Mouse (Mus musculus): ENCODE data around the gene Irf2bp2.
"Not testable (repeated sequence)": the region's sequence is repeated elsewhere in the genome, so short reads cannot be mapped to it uniquely, and the experiment has no call there.

Gene Irf2bp2

GRCm38 (mm10) chr8:126601325-126601724, 7.5 kb upstream of the Irf2bp2 start:
- no peak for DNase-seq

DNA sequence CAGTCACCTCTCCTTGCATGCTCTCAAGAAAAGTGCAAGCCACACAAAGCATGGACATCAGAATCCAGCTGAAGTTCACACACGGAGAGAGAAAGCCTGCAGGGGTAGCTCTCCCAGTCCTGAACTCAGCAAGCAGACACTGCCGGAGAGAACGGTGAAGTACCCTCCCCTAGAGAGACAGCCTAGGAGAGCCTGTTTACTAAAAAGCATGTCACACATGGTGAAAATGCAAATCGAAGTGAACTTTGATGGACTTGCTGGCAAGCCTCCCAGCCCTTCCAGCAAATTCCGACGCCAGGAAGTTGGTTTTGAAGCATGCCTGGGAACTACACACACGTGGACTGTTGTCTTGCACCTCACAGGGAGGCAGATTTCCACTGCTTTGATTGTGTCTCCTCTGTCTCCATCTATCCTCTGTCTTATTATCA, 7.0 kb upstream of the Irf2bp2 start:
- no peak for DNase-seq

DNA sequence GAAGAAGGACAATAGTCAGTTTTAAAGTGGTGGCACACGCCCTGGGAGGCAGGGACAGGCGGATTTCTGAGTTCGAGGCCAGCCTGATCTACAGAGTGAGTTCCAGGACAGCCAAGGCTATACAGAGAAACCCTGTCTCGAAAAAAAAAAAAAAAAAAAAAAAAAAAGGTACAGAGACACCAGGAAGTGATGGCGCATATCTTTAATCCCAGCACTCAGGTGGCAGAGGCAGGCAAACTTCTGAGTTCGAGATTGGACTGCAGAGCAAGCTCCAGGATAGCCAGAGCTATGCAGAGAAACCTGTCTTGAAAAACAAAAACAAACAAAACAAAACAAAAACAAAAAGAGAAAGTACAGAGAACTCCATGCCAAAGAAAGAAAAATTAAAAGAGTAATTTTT, 6.6 kb upstream of the Irf2bp2 start:
- not testable (repeated sequence) for DNase-seq

GRCm38 (mm10) chr8:126599297-126599696, 5.5 kb upstream of the Irf2bp2 start:
- no peak for DNase-seq

DNA sequence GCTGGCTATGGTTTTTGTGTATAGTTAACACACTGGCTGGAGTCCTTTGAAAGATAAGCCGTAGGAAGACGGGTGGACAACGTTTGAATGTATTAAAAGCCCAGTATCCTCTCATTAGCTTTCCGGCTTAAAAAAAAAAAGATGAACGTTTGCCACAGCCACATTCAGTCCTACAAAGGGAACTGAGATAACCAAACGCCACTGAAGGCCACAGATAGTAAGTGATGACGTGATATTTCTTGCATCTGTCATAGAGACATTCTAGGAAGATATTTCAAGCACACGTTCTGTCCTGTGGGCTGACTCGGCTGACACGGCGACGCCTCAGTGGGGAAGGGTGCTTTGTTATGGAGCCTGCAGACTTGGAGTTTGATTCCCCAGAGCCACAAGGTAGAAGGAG, 4.4 kb upstream of the Irf2bp2 start:
- DNase-seq, result no peak

DNA sequence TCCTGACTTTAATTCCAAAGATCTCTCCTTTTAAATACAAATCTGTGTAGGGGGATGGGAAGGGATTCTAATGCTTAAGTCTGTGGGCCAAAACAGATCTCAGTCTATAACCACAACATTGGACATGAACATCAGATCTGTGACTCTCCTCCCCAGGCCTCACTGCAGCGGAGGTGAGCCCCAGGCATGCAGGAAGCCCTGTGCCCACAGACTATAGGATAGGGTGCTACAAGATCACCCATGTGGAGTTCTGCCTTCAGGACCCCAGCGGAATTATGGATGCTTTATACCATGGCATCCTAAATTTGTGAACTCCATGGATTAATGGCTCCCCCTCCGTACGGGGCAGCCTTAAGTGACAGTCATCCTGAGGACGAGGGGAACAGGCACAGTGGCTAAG, 2.9 kb upstream of the Irf2bp2 start:
- no peak for DNase-seq

DNA sequence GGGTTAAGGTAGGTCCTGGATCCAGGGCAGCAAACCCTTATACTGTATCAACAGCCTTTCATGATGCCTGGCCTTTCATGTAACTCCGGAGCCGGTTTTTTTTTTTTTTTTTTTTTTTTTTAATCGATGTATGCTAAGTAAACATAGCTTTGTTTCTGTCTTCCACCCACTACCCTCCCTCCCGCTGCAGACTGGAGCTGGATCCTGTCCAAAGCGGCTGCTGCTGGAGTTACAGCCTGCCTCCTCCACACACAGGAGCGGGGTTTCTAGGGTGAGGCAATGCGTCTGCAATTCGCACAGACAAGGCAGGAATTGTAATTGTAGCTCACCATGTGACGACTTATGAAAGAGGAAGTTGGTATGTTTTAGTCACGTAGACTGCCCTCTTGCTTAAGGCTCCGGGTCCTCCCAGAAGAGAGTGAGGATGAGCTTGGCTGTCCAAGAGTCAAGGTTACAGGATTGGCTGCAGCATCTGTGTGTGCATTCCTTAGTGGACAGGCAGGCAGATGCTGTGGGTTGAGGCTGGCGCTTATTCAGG, 2.4 kb upstream of the Irf2bp2 start:
- peak; percentile 83 for DNase-seq

DNA sequence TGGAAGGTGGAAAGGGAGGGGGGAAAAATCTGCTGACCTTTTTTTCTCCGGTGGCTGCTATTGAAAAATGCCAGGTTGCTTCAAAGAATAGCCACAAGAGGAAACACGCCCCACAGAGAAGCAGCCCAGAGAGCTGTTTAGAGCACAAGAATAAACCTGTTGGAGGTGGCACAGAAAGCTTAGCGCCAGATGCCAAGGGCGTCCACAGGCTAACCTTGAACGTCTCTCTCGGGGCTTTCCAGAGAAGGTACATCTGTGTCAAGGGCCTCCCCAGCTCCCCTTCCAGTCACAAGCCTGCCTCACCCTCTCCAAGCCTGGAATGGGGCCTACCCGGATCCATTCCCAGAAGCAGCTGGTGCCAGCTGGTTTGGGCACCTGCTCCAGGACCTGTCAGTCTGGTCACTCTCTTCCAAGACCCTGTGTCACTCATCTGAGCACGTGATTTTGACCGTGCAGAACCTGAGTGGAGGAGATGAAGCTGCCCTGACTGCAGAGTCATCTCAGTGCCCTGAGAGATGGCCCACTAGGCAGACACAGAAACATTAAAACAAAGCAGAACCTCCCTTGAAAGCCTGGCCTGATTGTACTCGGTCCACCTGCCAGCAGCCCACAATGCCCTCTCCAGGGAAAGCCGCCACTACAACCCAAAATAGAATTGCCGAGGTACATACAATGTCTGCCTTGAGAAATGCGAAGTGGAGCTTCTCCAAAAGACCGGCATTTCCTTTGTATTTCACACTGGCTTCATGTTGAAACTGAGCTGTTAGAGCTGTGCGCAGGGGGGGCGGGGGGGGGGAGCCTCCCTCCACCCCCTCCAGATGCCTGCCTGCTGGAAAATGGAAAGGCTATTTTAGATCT, 1.6 kb upstream of the Irf2bp2 start:
- peak; percentile 32 for DNase-seq

- DNase-seq, result peak; percentile 99
Measured at GRCm38 (mm10) chr8:126594481-126595000, 755 bp upstream of the Irf2bp2 start.

DNA sequence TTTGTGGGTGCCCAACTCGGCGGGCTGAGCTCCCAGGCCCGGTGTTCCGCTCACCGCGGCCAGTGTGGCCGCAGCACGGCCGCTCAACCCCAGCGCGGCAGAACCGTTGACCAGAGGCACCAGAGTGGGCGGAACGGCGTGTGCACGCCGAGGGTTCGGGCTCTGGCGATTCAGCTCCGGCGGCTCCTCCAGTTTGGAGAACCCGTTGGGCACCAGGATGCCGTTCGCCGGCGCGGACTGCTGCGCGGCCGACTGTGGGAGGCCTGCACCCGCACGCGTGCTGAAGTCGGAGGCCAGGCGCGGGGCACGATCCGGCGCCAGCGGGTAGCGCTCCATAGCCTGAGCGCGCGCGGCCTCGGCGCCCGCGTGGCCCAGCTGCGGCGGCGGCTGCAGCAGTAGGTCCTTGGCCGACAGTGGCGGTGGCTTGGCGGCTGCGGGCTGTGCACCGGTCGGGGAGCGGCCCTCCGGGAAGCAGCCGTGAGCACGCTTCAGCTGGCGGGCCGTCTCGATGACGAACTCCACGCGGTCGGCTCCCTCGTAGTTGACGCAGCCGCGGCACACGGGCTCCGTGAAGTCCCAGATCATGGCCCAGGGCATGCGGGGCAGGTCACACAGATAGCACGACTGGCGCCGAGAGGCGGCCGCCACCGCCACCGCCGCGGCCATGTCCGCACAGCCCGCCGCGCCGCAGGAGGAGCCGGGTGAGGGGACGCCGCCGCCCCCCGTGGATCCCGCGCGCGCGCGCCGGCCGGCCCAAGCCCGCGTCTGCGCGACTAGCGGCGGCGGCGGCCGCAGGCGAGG, 815 bp downstream of the Irf2bp2 start:
- peak; percentile 61 for DNase-seq

DNA sequence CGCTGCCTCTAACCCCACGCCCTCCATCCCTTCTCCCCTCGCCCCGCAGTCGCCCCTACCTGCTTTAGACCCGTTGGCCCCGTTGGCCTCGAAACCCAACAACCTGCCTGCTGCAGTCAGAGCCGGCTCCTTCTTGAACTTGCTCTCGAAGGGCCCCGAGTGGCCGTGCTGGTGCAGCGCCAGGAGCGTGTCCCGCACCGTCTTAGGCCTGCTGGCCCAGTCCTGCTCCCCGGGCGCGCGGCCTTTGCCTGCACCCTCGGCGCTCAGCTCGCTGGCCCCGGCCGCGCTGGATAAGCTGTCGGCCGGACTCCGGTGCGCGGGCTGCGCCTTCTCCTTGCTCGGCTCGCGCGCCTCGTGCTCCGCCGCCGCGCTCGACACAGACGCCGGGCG, 1.4 kb downstream of the Irf2bp2 start:
- peak; percentile 48 for DNase-seq

DNA sequence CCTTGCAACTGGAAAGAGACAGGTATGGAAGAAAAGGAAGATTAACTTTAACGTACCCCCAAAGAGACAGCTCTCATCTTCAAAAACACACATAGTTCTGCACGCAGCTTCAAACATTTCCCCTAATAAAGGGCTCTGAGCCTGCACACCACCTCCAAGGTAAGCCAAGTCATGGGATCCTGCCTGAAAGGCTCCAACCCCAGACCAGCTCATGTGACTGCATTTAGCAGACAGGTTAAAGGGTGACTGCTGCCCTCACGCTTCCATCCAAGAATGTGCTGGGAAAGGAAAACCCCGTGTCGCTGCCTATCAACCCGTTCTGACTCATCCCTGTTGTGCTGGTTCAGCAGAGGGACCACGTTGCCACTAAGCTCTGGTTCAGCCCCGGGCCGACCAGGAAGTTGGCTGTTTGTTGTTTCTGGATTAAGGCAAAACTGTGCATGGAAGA, 1.9 kb downstream of the Irf2bp2 start:
- DNase-seq, result peak; percentile 64

DNA sequence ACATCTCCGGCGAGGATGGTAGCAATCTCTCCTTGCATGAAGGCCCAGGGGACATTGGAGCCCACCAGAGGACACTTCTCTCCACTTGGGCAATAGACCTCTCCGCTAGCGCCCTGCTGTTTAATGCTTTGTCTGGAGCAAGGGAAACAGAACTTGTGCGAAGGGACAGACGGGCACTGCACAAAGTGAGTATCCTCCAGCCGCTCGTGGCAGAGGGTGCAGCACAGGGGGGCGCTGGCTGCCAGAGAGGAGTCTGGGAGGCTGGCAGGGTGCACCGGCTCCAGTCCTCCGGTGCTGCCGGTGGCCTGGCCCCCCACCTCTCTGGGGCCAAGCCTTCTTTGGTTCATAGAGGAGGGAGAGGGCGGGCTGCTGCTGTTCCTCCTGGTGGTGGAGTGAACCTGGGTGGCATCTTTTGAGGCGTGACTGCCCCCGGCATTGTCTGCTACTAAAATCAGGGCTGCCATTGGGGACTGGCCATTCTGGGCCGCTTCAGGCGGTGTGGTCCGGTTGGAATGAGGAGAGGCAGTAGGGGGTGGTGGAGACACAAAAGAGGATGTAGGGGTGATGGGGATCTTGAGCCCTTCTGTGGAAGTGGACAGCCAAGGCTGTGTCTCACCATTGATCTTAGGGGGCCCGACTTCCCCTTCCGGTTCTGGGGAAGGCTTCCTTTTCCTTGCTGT, 2.5 kb downstream of the Irf2bp2 start:
- peak; percentile 55 for DNase-seq

- no peak for DNase-seq
Measured at GRCm38 (mm10) chr8:126590599-126590998, 3.2 kb downstream of the Irf2bp2 start.

DNA sequence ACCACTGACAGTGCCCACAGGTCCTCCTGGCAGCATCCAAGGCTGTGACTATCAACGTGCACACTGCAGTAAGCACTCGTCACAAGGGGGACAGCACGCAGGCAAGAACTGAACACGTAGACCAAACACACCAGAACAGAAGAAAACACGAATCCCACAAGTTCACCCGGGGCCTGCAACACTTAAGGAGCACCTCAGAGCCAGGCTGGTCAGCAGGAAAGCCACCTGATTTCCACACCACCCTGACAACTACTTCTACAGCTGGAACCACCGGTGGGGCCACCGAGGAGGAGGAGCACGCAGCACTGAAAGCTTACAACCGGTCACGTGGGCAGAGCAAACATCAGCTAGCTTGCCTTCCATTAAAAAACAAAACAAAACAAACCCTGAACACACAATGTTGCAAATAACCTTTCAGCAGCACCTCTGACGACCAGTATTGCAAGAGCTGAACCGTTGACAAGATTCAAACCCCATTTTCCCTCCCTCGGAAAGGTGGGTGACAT, 3.7 kb downstream of the Irf2bp2 start:
- DNase-seq, result peak; percentile 48

DNA sequence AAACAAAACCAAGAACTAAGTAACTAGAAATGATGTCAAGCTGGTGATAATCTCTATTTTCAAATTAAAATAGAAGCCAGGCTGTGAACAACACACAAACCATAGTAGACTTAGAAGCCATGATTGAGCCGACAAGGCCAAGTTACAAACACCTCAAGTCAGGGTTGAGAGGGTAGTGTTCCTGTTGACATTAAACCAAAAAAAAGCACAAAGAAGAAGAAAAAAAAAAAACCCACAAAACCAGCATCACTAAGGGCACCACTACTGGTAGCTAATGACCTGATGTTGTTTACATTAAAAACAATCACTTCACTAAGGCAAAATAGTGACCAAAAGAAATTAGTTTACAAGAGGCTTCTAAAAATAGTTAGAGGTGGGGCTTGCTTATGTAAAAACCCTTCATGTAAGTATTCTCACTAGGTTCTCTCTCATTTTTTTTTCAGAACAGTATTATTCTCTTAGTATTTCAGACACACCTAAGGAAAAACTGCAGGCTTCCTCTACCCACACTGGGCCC, 4.2 kb downstream of the Irf2bp2 start:
- no peak for DNase-seq

GRCm38 (mm10) chr8:126588636-126589506, 4.9 kb downstream of the Irf2bp2 start:
- no peak for DNase-seq

GRCm38 (mm10) chr8:126587836-126588503, 5.8 kb downstream of the Irf2bp2 start:
- DNase-seq, result no peak

GRCm38 (mm10) chr8:126586599-126587577, 6.9 kb downstream of the Irf2bp2 start:
- no peak for DNase-seq

Measured in right cerebral cortex, postnatal 25 days (tissue).